Mouse (Mus musculus) adrenal gland, postnatal 25 days (tissue): ENCODE results near the gene Dennd4b. TPM values are rescaled to one million over a fixed set of nuclear protein-coding genes. Genes with fewer than 3 reads are reported as not detected.
"Not testable (repeated sequence)": the region's sequence is repeated elsewhere in the genome, so short reads cannot be mapped to it uniquely, and the experiment has no call there.

ENCODE experiments used
- DNase-seq: peaks from one replicate; pipeline ENCODE4 v3.0.0; 2021; ENCODE audit warnings: mixed read lengths
- long read RNA-seq: library from polyadenylated mRNA; stranded (forward); transcript quantifications from one replicate; pipeline ENCODE4 v2.0.0, GENCODE M21; 2021
- total RNA-seq: library from RNA; stranded (reverse); gene quantifications from 2 replicates; pipeline ENCODE4 v1.2.3, GENCODE M21; 2021

The Dennd4b gene
- 9.0 and 10.7 TPM in 2 replicates for total RNA-seq
- long read RNA-seq, partial matches to known transcripts = 8 of 8 reads
- long read RNA-seq, other reads (novel, unspliced or antisense) = 0 of 8 reads

- peak; percentile 94 for DNase-seq
These were observed at the start of gene Dennd4b for GRCm38 (mm10) chr3:90265034-90265931. Dennd4b (plus strand) TSS chr3:90265185.

- no peak for DNase-seq
These were observed 49.1 kb upstream of the Dennd4b start for GRCm38 (mm10) chr3:90215825-90216380.

GRCm38 (mm10) chr3:90220088-90220487, 44.9 kb upstream of the Dennd4b start:
- DNase-seq = peak; percentile 41

GRCm38 (mm10) chr3:90220531-90220951, 44.4 kb upstream of the Dennd4b start:
- DNase-seq = peak; percentile 86

GRCm38 (mm10) chr3:90221123-90221522, 43.9 kb upstream of the Dennd4b start:
- DNase-seq = no peak

- DNase-seq = no peak
These were observed 42.5 kb upstream of the Dennd4b start for GRCm38 (mm10) chr3:90222455-90222854.

- DNase-seq = no peak
These were observed 42.0 kb upstream of the Dennd4b start for GRCm38 (mm10) chr3:90222941-90223340.

- no peak for DNase-seq
These were observed 40.7 kb upstream of the Dennd4b start for GRCm38 (mm10) chr3:90224331-90224730.

GRCm38 (mm10) chr3:90231075-90231474, 33.9 kb upstream of the Dennd4b start:
- no peak for DNase-seq

GRCm38 (mm10) chr3:90231507-90232333, 33.3 kb upstream of the Dennd4b start, which contains the start of gene Jtb:
Jtb (plus strand) TSS chr3:90231597.
- DNase-seq = peak; percentile 93

GRCm38 (mm10) chr3:90241251-90241650, 23.7 kb upstream of the Dennd4b start:
- DNase-seq = no peak

- no peak for DNase-seq
These were observed 23.2 kb upstream of the Dennd4b start for GRCm38 (mm10) chr3:90241669-90242358.

- peak; percentile 44 for DNase-seq
These were observed 21.8 kb upstream of the Dennd4b start, which contains the start of gene Creb3l4 for GRCm38 (mm10) chr3:90242984-90243775. Creb3l4 (minus strand) TSS chr3:90243512.

- no peak for DNase-seq
These were observed 19.6 kb upstream of the Dennd4b start for GRCm38 (mm10) chr3:90245406-90245805.

- DNase-seq = no peak
These were observed 17.4 kb upstream of the Dennd4b start for GRCm38 (mm10) chr3:90247630-90247959.

- DNase-seq = peak; percentile 90
These were observed 16.8 kb upstream of the Dennd4b start, which contains the start of gene Slc39a1 for GRCm38 (mm10) chr3:90247960-90248745. Slc39a1 (plus strand) TSS chr3:90248172.

GRCm38 (mm10) chr3:90248746-90249100, 16.3 kb upstream of the Dennd4b start:
- peak; percentile 30 for DNase-seq

GRCm38 (mm10) chr3:90250791-90251190, 14.2 kb upstream of the Dennd4b start:
- no peak for DNase-seq

- not testable (repeated sequence) for DNase-seq
These were observed 13.2 kb upstream of the Dennd4b start for GRCm38 (mm10) chr3:90251731-90252226.

GRCm38 (mm10) chr3:90252659-90253058, 12.3 kb upstream of the Dennd4b start:
- not testable (repeated sequence) for DNase-seq
